17 mouse cellular contexts compared by ENCODE assay signal in the genomic region with DNA sequence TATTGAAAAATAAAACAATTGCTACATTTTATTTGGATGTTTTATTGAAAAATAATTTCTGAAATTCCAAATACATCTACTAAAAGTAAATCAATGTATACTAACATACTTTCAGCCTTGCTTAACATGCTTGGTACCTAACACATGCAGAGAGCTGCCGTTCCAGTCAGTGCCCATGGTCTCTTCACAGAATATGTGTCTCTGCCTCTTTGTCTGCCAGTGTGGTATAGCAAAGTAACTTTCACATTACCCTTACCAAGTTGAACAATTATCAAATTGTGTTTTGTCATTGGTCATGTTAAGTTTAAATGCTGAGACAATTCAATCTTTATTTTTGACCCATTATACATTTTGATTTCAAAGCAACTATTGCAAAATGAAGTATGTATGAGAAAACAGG.
A peak's percentile ranks its signal among the peaks of the same experiment; 100 is the strongest.
DNase-seq lines count a peak whose midpoint lies in the region; ATAC-seq lines count a peak whose summit lies in the region.
"Had no signal": no experiment of that assay in that cellular context is flagged by ENCODE, and none has a peak within 500 bp of the region (broad histone marks: within the 10 kb centered on the region; RNA-seq: fewer than 3 reads in every experiment).

No protein-coding gene starts in this region.

- ATAC-seq in forebrain, embryonic 13.5 days: 0 out of 2 replicates have a peak, but pooled peaks have one; percentile 54
- no peak for ATAC-seq in forebrain, embryonic 12.5 days (ENCODE audit: low FRiP score)
- ATAC-seq in hindbrain, embryonic 11.5 days (ENCODE audit: low FRiP score): no peak
- ATAC-seq: intestine, postnatal 0 days had no signal

- H3K9ac ChIP-seq in forebrain, embryonic 13.5 days: no peak overlapping the region
- no peak overlapping the region for H3K9ac ChIP-seq in forebrain, embryonic 12.5 days
- no peak overlapping the region for H3K9ac ChIP-seq in hindbrain, embryonic 11.5 days (ENCODE audit: low read depth, low read length)
- H3K9ac ChIP-seq: heart, embryonic 15.5 days; kidney, embryonic 15.5 days; liver, embryonic 14.5 days; neural tube, embryonic 12.5 days had no signal

- H3K9me3 ChIP-seq in forebrain, embryonic 13.5 days (replicated peaks): no peaks in the 10 kb centered on the region
- H3K9me3 ChIP-seq in forebrain, embryonic 12.5 days: no peaks in the 10 kb centered on the region
- no peaks in the 10 kb centered on the region for H3K9me3 ChIP-seq in hindbrain, embryonic 11.5 days (ENCODE audit: control insufficient read depth, low read length)
- no peaks in the 10 kb centered on the region for H3K9me3 ChIP-seq in midbrain, embryonic 10.5 days (replicated peaks)
- H3K9me3 ChIP-seq: heart, embryonic 15.5 days; kidney, embryonic 15.5 days; neural tube, embryonic 12.5 days had no signal

- H3K4me2 ChIP-seq in forebrain, embryonic 13.5 days: no peak overlapping the region
- no peak overlapping the region for H3K4me2 ChIP-seq in forebrain, embryonic 12.5 days
- no peak overlapping the region for H3K4me2 ChIP-seq in hindbrain, embryonic 11.5 days (replicated peaks; ENCODE audit: low read depth, low read length)
- H3K4me2 ChIP-seq: heart, embryonic 15.5 days; kidney, embryonic 15.5 days; neural tube, embryonic 12.5 days had no signal

- no peak overlapping the region for H3K4me3 ChIP-seq in forebrain, embryonic 13.5 days
- H3K4me3 ChIP-seq in forebrain, embryonic 12.5 days (replicated peaks): no peak overlapping the region
- H3K4me3 ChIP-seq in hindbrain, embryonic 11.5 days (ENCODE audit: low read depth, low read length): no peak overlapping the region
- H3K4me3 ChIP-seq in midbrain, embryonic 10.5 days: no peak overlapping the region
- H3K4me3 ChIP-seq: heart, embryonic 15.5 days; kidney, embryonic 15.5 days; neural tube, embryonic 12.5 days had no signal

- WGBS in forebrain, embryonic 13.5 days: 25% methylated on average over 1 of the region's 1 CpGs
- WGBS in forebrain, embryonic 12.5 days: 28% methylated on average over 1 of the region's 1 CpGs
- 36% methylated on average over 1 of the region's 1 CpGs for WGBS in hindbrain, embryonic 11.5 days
- WGBS in midbrain, embryonic 10.5 days: 40% methylated on average over 1 of the region's 1 CpGs

- DNase-seq in hindbrain, embryonic 11.5 days (ENCODE audit: low spot score): peak; percentile 10
- no peak for DNase-seq in midbrain, embryonic 10.5 days (ENCODE audit: low spot score)
- no peak for DNase-seq in lung, postnatal 4 days
- DNase-seq in adrenal gland, adult (ENCODE audit: inconsistent age in 2 of 2, low spot score in 1 of 2): no peak
- DNase-seq in thymus, adult 18-20 months: no peak
- DNase-seq: B cell, adult 2 months; cerebellum, adult 9-10 months; gastrocnemius, postnatal 25 days; heart, postnatal 4 days; thymus, postnatal 36 days had no signal

- peaks cover 14% of the 10 kb centered on the region for H3K4me1 ChIP-seq in forebrain, embryonic 13.5 days
- peaks cover 5% of the 10 kb centered on the region; the same call in 1 of the 2 replicates for H3K4me1 ChIP-seq in forebrain, embryonic 12.5 days
- H3K4me1 ChIP-seq in hindbrain, embryonic 11.5 days (replicated peaks; ENCODE audit: control insufficient read depth, insufficient read depth, low read length): no peaks in the 10 kb centered on the region
- H3K4me1 ChIP-seq in midbrain, embryonic 10.5 days: peaks cover 26% of the 10 kb centered on the region
- H3K4me1 ChIP-seq: heart, embryonic 15.5 days; kidney, embryonic 15.5 days; neural tube, embryonic 12.5 days had no signal

- H3K27me3 ChIP-seq in forebrain, embryonic 13.5 days: no peaks in the 10 kb centered on the region
- no peaks in the 10 kb centered on the region for H3K27me3 ChIP-seq in forebrain, embryonic 12.5 days
- no peaks in the 10 kb centered on the region for H3K27me3 ChIP-seq in hindbrain, embryonic 11.5 days (ENCODE audit: control insufficient read depth, insufficient read depth, low read length)
- no peaks in the 10 kb centered on the region for H3K27me3 ChIP-seq in midbrain, embryonic 10.5 days (ENCODE audit: low read depth, poor library complexity, severe bottlenecking)
- H3K27me3 ChIP-seq: heart, embryonic 15.5 days; kidney, embryonic 15.5 days; neural tube, embryonic 12.5 days had no signal

- no peaks in the 10 kb centered on the region for H3K36me3 ChIP-seq in forebrain, embryonic 13.5 days (ENCODE audit: poor library complexity, severe bottlenecking)
- no peaks in the 10 kb centered on the region for H3K36me3 ChIP-seq in forebrain, embryonic 12.5 days (replicated peaks)
- H3K36me3 ChIP-seq in hindbrain, embryonic 11.5 days (ENCODE audit: control insufficient read depth, insufficient read depth, low read length): no peaks in the 10 kb centered on the region
- no peaks in the 10 kb centered on the region for H3K36me3 ChIP-seq in midbrain, embryonic 10.5 days
- H3K36me3 ChIP-seq: heart, embryonic 15.5 days; kidney, embryonic 15.5 days; neural tube, embryonic 12.5 days had no signal

- no peak overlapping the region; the same call in 1 of the 2 replicates for H3K27ac ChIP-seq in forebrain, embryonic 13.5 days
- no peak overlapping the region for H3K27ac ChIP-seq in forebrain, embryonic 12.5 days
- H3K27ac ChIP-seq in hindbrain, embryonic 11.5 days (ENCODE audit: low read depth, low read length): no peak overlapping the region
- peak overlapping the region; percentile 69 for H3K27ac ChIP-seq in midbrain, embryonic 10.5 days (replicated peaks)
- H3K27ac ChIP-seq: heart, embryonic 15.5 days; kidney, embryonic 15.5 days; liver, embryonic 14.5 days; neural tube, embryonic 12.5 days had no signal
